Mouse (Mus musculus) testis, postnatal 10 days (tissue): Measurements from ENCODE around the gene Defa35.
A peak's percentile ranks its signal among the peaks of the same experiment; 100 is the strongest.
"Not testable (repeated sequence)": the region's sequence is repeated elsewhere in the genome, so short reads cannot be mapped to it uniquely, and the experiment has no call there.

Experiments
- DNase-seq: peaks from one replicate; pipeline ENCODE4 v3.0.0; 2021; ENCODE audit warnings: low spot score

Gene Defa35

GRCm38 (mm10) chr8:21064738-21065137, at the start of gene Defa35:
Gene Defa35, plus strand, starts transcription at chr8:21065038.
- DNase-seq, result not testable (repeated sequence)

- not testable (repeated sequence) for DNase-seq
Observed at GRCm38 (mm10) chr8:21025245-21025644, 39.6 kb upstream of the Defa35 start, which contains the start of gene Defa21. Gene Defa21, plus strand, starts transcription at chr8:21025545.

- DNase-seq, result not testable (repeated sequence)
Observed at GRCm38 (mm10) chr8:21054747-21055146, 10.1 kb upstream of the Defa35 start, which contains the start of gene Defa23. Gene Defa23, plus strand, starts transcription at chr8:21055047.

GRCm38 (mm10) chr8:21084142-21084541, 19.3 kb downstream of the Defa35 start, which contains the start of gene Defa25:
Gene Defa25, plus strand, starts transcription at chr8:21084442.
- DNase-seq, result not testable (repeated sequence)

GRCm38 (mm10) chr8:21093106-21093505, 28.3 kb downstream of the Defa35 start:
- DNase-seq, result peak; percentile 35

- DNase-seq, result not testable (repeated sequence)
Observed at GRCm38 (mm10) chr8:21095950-21096349, 31.1 kb downstream of the Defa35 start, which contains the start of gene Gm14851. Gene Gm14851, minus strand, starts transcription at chr8:21096050.
